Mouse (Mus musculus): ENCODE measurements around the gene Zfp865.

DNA sequence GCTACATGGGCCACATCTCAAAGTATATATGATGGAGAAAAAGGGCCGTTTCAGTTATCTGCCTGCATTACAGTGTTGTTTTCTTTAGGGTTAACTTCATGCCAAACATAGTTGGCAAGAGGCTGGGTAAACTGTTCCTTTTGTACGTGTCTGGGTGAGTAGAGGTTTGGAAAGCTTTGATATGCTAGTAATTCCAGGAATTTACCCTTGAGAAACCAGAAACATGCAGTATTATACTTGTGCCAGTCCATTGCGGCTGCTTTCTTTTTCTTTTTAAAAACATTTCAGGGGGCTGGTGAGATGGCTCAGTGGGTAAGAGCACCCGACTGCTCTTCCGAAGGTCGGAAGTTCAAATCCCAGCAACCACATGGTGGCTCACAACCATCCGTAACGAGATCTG lies 23.2 kb upstream of the Zfp865 start:
- TF ChIP-seq CTCF (IDR thresholded peaks at IDR 0.05; ENCODE audit: insufficient read depth, low read length) (no peak), POLR2A (IDR thresholded peaks at IDR 0.05; ENCODE audit: borderline replicate concordance, extremely low read depth, low read depth, low read length) (no peak)
